Mouse (Mus musculus) yolk sac, embryonic 10.5 days (tissue): ENCODE measurements at regions not wholly inside any gene's neighbourhood (a gene's known extent, or its start where the extent isn't known, plus 50 kb on each side); places are given as distances from the start of the nearest gene placed in this dataset.
"Not testable (repeated sequence)": the region's sequence is repeated elsewhere in the genome, so short reads cannot be mapped to it uniquely, and the experiment has no call there.

Experiments used
- DNase-seq: peaks from one replicate; pipeline ENCODE4 v3.0.0-alpha.2; 2017; ENCODE audit warnings: low spot score

DNA sequence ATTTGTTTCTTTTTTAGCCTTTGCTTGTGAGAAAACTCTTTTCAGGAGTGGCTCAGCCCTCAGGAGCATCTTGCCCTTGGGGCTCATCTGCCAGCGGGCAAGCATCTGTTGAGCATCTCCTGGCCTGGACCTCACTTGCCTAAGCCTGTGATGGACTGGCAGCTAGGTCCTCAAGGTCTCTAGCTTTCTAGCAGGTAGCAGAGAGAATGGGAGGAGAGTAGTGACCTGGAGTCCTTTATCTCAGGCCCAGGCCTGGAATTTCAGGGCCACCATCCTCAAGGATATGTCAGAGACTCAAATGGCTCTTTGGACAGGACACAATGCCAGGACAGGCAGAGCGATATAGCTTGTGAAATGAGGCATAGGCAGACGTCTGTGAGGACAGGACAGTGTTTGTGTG lies 59.3 kb upstream of the Klf13 start:
- DNase-seq = no peak

GRCm38 (mm10) chr7:63996581-63997098 lies 57.9 kb upstream of the Klf13 start:
- no peak for DNase-seq

DNA sequence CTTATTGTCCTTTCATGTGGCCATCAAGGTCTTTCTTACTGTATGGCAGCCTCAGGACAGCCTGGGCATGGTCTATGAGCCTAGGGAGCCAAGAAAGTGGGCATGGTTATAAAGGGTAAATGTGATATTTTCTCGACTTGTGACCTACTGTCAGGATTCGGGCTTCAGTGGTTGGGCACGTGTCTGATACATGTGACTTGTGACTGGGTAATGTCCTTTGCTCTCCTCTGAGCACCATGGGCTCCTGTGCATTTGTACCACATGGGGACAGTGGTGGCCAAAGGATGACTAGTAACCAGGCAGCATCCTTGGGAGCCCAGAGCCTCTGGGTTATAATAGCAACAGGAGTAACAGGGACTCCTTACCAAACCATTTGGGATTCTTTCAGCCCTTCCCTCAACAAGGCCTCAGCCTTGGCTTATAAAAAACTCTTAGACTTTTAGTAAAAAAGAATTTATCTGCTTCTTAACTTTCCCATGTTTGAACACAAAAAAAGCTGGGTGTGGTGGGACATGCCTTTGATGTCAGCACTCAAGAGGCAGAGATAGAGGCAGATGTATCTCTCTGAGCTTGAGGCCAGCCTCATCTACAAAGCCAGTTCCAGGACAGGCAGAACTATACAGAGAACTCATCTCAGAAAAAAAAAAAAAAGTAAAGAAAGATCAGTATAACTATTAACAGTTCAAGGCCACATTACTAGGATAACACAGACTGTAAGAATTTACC lies 56.7 kb upstream of the Klf13 start:
- DNase-seq = no peak

DNA sequence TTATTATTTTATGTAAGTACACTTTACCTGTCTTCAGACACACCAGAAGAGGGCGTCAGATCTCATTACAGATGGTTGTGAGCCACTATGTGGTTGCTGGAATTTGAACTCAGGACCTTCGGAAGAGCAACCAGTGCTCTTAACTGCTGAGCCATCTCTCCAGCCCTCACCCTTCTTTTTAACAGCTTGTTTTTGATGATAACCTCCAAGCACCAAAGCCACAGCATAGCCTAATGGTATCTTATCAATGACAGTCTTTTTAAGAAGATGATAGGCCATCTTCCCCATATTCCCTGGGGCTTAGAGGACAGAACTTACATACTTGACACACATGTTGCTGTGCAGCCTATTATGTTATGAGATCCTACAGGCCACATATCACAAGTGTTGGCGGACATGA lies 56.1 kb upstream of the Klf13 start:
- not testable (repeated sequence) for DNase-seq

GRCm38 (mm10) chr7:63992155-63992554 lies 53.4 kb upstream of the Klf13 start:
- DNase-seq = no peak

GRCm38 (mm10) chr7:63991085-63992010 lies 52.6 kb upstream of the Klf13 start:
- no peak for DNase-seq

- no peak for DNase-seq
Observed at GRCm38 (mm10) chr7:63990312-63991028, 51.8 kb upstream of the Klf13 start.

DNA sequence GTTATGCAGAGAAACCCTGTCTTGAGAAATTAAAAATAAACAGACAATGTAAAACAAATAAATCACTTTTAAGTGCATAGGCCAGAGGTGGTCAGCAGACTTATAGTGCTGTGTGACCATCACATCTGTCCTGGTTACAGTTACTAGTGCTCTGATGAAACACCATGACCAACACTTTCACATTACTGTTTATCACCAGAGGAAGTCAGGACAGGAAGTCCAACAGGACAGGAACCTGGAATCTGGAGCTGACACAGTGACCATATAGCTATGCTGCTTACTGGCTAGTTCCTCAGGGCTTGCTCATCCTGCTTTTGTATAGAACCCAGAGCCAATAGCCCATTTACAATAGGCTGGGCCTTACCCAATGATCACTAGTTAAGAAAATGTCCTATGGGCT lies 51.0 kb upstream of the Klf13 start:
- DNase-seq = no peak
